Mouse (Mus musculus) midbrain, embryonic 13.5 days (tissue): Measurements from ENCODE around the gene Fancd2os. TPM values are rescaled to one million over a fixed set of nuclear protein-coding genes. Genes with fewer than 3 reads are reported as not detected.

Source experiments
- ATAC-seq: fragments of 200-750 bp; cut with Nextera tagmentation; 2 replicates; pipeline ENCODE4 v1.8.0; 2017; ENCODE audit warnings: mild to moderate bottlenecking, moderate TSS enrichment, moderate library complexity
- H3K27ac ChIP-seq: fragments of 300-500 bp; sonication (generic); 2 replicates; pipeline ENCODE4 v1.5.1; 2015; ENCODE audit warnings: inconsistent platforms, mild to moderate bottlenecking, moderate library complexity
- H3K27me3 ChIP-seq: fragments of 300-500 bp; sonication (generic); 2 replicates; pipeline ENCODE4 v1.6.1; 2015; ENCODE audit warnings: mild to moderate bottlenecking, inconsistent platforms
- H3K36me3 ChIP-seq: fragments of 300-500 bp; sonication (generic); 2 replicates; pipeline ENCODE4 v1.6.1; 2015; ENCODE audit warnings: mild to moderate bottlenecking, inconsistent platforms
- H3K4me1 ChIP-seq: fragments of 300-500 bp; sonication (generic); replicated peaks from 2 replicates; pipeline ENCODE4 v1.6.1; 2015; ENCODE audit warnings: inconsistent platforms
- H3K4me2 ChIP-seq: fragments of 300-500 bp; sonication (generic); replicated peaks from 2 replicates; pipeline ENCODE4 v1.6.1; 2015; ENCODE audit warnings: moderate library complexity, mild to moderate bottlenecking, inconsistent platforms
- H3K4me3 ChIP-seq: fragments of 300-500 bp; sonication (generic); replicated peaks from 2 replicates; pipeline ENCODE4 v1.5.1; 2015; ENCODE audit warnings: mild to moderate bottlenecking, inconsistent platforms
- H3K9ac ChIP-seq: fragments of 300-500 bp; sonication (generic); replicated peaks from 2 replicates; pipeline ENCODE4 v1.6.1; 2015; ENCODE audit warnings: mild to moderate bottlenecking, inconsistent platforms
- H3K9me3 ChIP-seq: fragments of 300-500 bp; sonication (generic); 2 replicates; pipeline ENCODE4 v1.6.1; 2016; ENCODE audit warnings: mild to moderate bottlenecking, inconsistent platforms
- WGBS: fragments of 180-500 bp; shearing (Covaris S2); methylation state at CpG from one replicate; pipeline ENCODE4 v1.1.7; 2015; 5-methylcytosine and 5-hydroxymethylcytosine counted together
- polyA plus RNA-seq: library from polyadenylated mRNA; unstranded; fragments of >200 nt; fragmentation: Nextera tagmentation; extraction: Ambion mirVana; gene quantifications from 2 replicates; pipeline ENCODE4 v1.2.1, GENCODE M21; 2015

Fancd2os gene
- not detected in 2 replicates for polyA plus RNA-seq

- no peaks in the 10 kb centered on the region for H3K36me3 ChIP-seq
- H3K9me3 ChIP-seq: no peaks in the 10 kb centered on the region
- H3K27me3 ChIP-seq: no peaks in the 10 kb centered on the region
- no peak within 1 kb of the TSS for H3K27ac ChIP-seq
- H3K4me1 ChIP-seq: peaks cover 10% of the 10 kb centered on the region
- no peak within 1 kb of the TSS for H3K4me3 ChIP-seq
- H3K9ac ChIP-seq: 0 out of 2 replicates have a peak within 1 kb of the TSS, but pooled peaks have one; percentile 11
- WGBS: 35% methylated on average over 23 of the region's 23 CpGs
- no peak for ATAC-seq
- H3K4me2 ChIP-seq: 0 out of 2 replicates have a peak within 1 kb of the TSS, but pooled peaks have one; percentile 5
Observed at GRCm38 (mm10) chr6:113600543-113601139, at the start of gene Fancd2os. Gene Fancd2os, minus strand, starts transcription at chr6:113600715.

- no peak overlapping the region for H3K27ac ChIP-seq
- no peak overlapping the region for H3K4me2 ChIP-seq
- ATAC-seq: no peak
- H3K36me3 ChIP-seq: no peaks in the 10 kb centered on the region
- no peak overlapping the region for H3K4me3 ChIP-seq
- H3K4me1 ChIP-seq: no peaks in the 10 kb centered on the region
- H3K9ac ChIP-seq: no peak overlapping the region
- no peaks in the 10 kb centered on the region for H3K27me3 ChIP-seq
- no peaks in the 10 kb centered on the region for H3K9me3 ChIP-seq
- WGBS: 79% methylated on average over 4 of the region's 4 CpGs
Observed at GRCm38 (mm10) chr6:113650197-113650640, 49.7 kb upstream of the Fancd2os start.

- no peak overlapping the region for H3K4me2 ChIP-seq
- no peak for ATAC-seq
- no peak overlapping the region for H3K9ac ChIP-seq
- H3K9me3 ChIP-seq: no peaks in the 10 kb centered on the region
- H3K4me3 ChIP-seq: no peak overlapping the region
- H3K36me3 ChIP-seq: no peaks in the 10 kb centered on the region
- H3K4me1 ChIP-seq: no peaks in the 10 kb centered on the region
- no peaks in the 10 kb centered on the region for H3K27me3 ChIP-seq
- no peak overlapping the region for H3K27ac ChIP-seq
- 87% methylated on average over 7 of the region's 7 CpGs for WGBS
Observed at GRCm38 (mm10) chr6:113649346-113650196, 49.1 kb upstream of the Fancd2os start.

GRCm38 (mm10) chr6:113644808-113645207 is 44.3 kb upstream of the Fancd2os start:
- Histone ChIP-seq H3K9ac (no peak overlapping the region), H3K4me3 (no peak overlapping the region), H3K27me3 (no peaks in the 10 kb centered on the region), H3K4me2 (no peak overlapping the region), H3K9me3 (no peaks in the 10 kb centered on the region), H3K4me1 (no peaks in the 10 kb centered on the region), H3K36me3 (no peaks in the 10 kb centered on the region), H3K27ac (no peak overlapping the region)
- 85% methylated on average over 8 of the region's 8 CpGs for WGBS
- no peak for ATAC-seq

GRCm38 (mm10) chr6:113643967-113644366 is 43.5 kb upstream of the Fancd2os start:
- no peak overlapping the region for H3K4me3 ChIP-seq
- H3K4me2 ChIP-seq: no peak overlapping the region
- H3K9me3 ChIP-seq: no peaks in the 10 kb centered on the region
- ATAC-seq: no peak
- no peak overlapping the region for H3K27ac ChIP-seq
- 98% methylated on average over 2 of the region's 2 CpGs for WGBS
- H3K4me1 ChIP-seq: no peaks in the 10 kb centered on the region
- no peaks in the 10 kb centered on the region for H3K36me3 ChIP-seq
- no peaks in the 10 kb centered on the region for H3K27me3 ChIP-seq
- H3K9ac ChIP-seq: no peak overlapping the region

- ATAC-seq: no peak
- H3K36me3 ChIP-seq: no peaks in the 10 kb centered on the region
- H3K9me3 ChIP-seq: no peaks in the 10 kb centered on the region
- no peak overlapping the region for H3K4me2 ChIP-seq
- no peaks in the 10 kb centered on the region for H3K27me3 ChIP-seq
- WGBS: 91% methylated on average over 4 of the region's 4 CpGs
- H3K4me1 ChIP-seq: 0 out of 2 replicates have a peak, but pooled peaks cover 2% of the 10 kb centered on the region
- H3K4me3 ChIP-seq: no peak overlapping the region
- H3K27ac ChIP-seq: no peak overlapping the region
- H3K9ac ChIP-seq: no peak overlapping the region
Observed at GRCm38 (mm10) chr6:113643021-113643420, 42.5 kb upstream of the Fancd2os start.

GRCm38 (mm10) chr6:113642605-113643004 is 42.1 kb upstream of the Fancd2os start:
- Histone ChIP-seq H3K36me3 (no peaks in the 10 kb centered on the region), H3K9ac (no peak overlapping the region), H3K9me3 (no peaks in the 10 kb centered on the region), H3K27me3 (no peaks in the 10 kb centered on the region), H3K4me1 (0 out of 2 replicates have a peak, but pooled peaks cover 2% of the 10 kb centered on the region), H3K4me2 (no peak overlapping the region), H3K27ac (no peak overlapping the region), H3K4me3 (no peak overlapping the region)
- ATAC-seq: no peak
- 87% methylated on average over 8 of the region's 8 CpGs for WGBS

- H3K4me3 ChIP-seq: no peak overlapping the region
- no peak overlapping the region for H3K9ac ChIP-seq
- ATAC-seq: no peak
- 81% methylated on average over 4 of the region's 4 CpGs for WGBS
- no peaks in the 10 kb centered on the region for H3K36me3 ChIP-seq
- no peak overlapping the region for H3K4me2 ChIP-seq
- H3K4me1 ChIP-seq: 0 out of 2 replicates have a peak, but pooled peaks cover 2% of the 10 kb centered on the region
- H3K27me3 ChIP-seq: no peaks in the 10 kb centered on the region
- no peaks in the 10 kb centered on the region for H3K9me3 ChIP-seq
- no peak overlapping the region for H3K27ac ChIP-seq
Observed at GRCm38 (mm10) chr6:113639201-113639600, 38.7 kb upstream of the Fancd2os start.

GRCm38 (mm10) chr6:113638302-113639040 is 38.0 kb upstream of the Fancd2os start, which contains the start of gene Irak2:
Gene Irak2, plus strand, starts transcription at chr6:113638467.
- no peaks in the 10 kb centered on the region for H3K27me3 ChIP-seq
- peak within 1 kb of the TSS; percentile 45 for H3K4me3 ChIP-seq
- H3K36me3 ChIP-seq: peaks cover 7% of the 10 kb centered on the region
- WGBS: 10% methylated on average over 37 of the region's 37 CpGs
- 0 out of 2 replicates have a peak, but pooled peaks cover 2% of the 10 kb centered on the region for H3K4me1 ChIP-seq
- no peaks in the 10 kb centered on the region for H3K9me3 ChIP-seq
- peak; percentile 95 for ATAC-seq
- no peak within 1 kb of the TSS for H3K27ac ChIP-seq
- peak within 1 kb of the TSS; percentile 65 for H3K4me2 ChIP-seq
- H3K9ac ChIP-seq: peak within 1 kb of the TSS; percentile 67

GRCm38 (mm10) chr6:113632863-113633262 is 32.3 kb upstream of the Fancd2os start:
- no peak overlapping the region for H3K9ac ChIP-seq
- ATAC-seq: no peak
- WGBS: 100% methylated on average over 4 of the region's 4 CpGs
- no peaks in the 10 kb centered on the region for H3K4me1 ChIP-seq
- H3K36me3 ChIP-seq: peaks cover 59% of the 10 kb centered on the region
- no peak overlapping the region for H3K4me2 ChIP-seq
- no peaks in the 10 kb centered on the region for H3K9me3 ChIP-seq
- H3K27me3 ChIP-seq: no peaks in the 10 kb centered on the region
- no peak overlapping the region for H3K4me3 ChIP-seq
- H3K27ac ChIP-seq: no peak overlapping the region

- ATAC-seq: no peak
- Histone ChIP-seq H3K4me1 (peaks cover 11% of the 10 kb centered on the region), H3K36me3 (peaks cover 66% of the 10 kb centered on the region)
Observed at GRCm38 (mm10) chr6:113630322-113630721, 29.8 kb upstream of the Fancd2os start.

More at GRCm38 (mm10) chr6:113630322-113630721, 29.8 kb upstream of the Fancd2os start:
- Histone ChIP-seq H3K9me3 (no peaks in the 10 kb centered on the region), H3K27me3 (no peaks in the 10 kb centered on the region), H3K9ac (no peak overlapping the region), H3K27ac (no peak overlapping the region), H3K4me2 (no peak overlapping the region), H3K4me3 (no peak overlapping the region)
- WGBS: 84% methylated on average over 5 of the region's 5 CpGs
